Mouse (Mus musculus): ENCODE measurements at regions not wholly inside any gene's neighbourhood (a gene's known extent, or its start where the extent isn't known, plus 50 kb on each side); places are given as distances from the start of the nearest gene placed in this dataset.
A peak's percentile ranks its signal among the peaks of the same experiment; 100 is the strongest.

GRCm38 (mm10) chr1:98307519-98307918 is 113.4 kb upstream of the Slco6d1 start:
- Histone ChIP-seq H3K9ac (replicated peaks; ENCODE audit: low read depth, low read length) (no peak overlapping the region), H3K9me3 (replicated peaks; ENCODE audit: control insufficient read depth, low read length) (no peaks in the 10 kb centered on the region), H3K4me3 (ENCODE audit: low read depth, low read length) (no peak overlapping the region), H3K27ac (ENCODE audit: low read depth) (no peak overlapping the region), H3K4me2 (ENCODE audit: low read depth, low read length) (no peak overlapping the region), H3K36me3 (replicated peaks; ENCODE audit: control insufficient read depth, insufficient read depth, low read length) (no peaks in the 10 kb centered on the region), H3K4me1 (ENCODE audit: control insufficient read depth, insufficient read depth) (0 out of 2 replicates have a peak, but pooled peaks cover 5% of the 10 kb centered on the region), H3K27me3 (ENCODE audit: control insufficient read depth, insufficient read depth, low read length) (no peaks in the 10 kb centered on the region)
- DNase-seq (ENCODE audit: low spot score) (no peak), ATAC-seq (ENCODE audit: insufficient read depth, low read depth) (no peak)
- TF ChIP-seq CTCF (IDR thresholded peaks at IDR 0.05; ENCODE audit: low read depth) (no peak), EP300 (IDR thresholded peaks at IDR 0.05; ENCODE audit: low read depth) (no peak)
- WGBS, result 91% methylated on average over 2 of the region's 2 CpGs

- 0% methylated on average over 1 of the region's 1 CpGs for WGBS
- H3K27ac ChIP-seq (ENCODE audit: low read depth), result no peak overlapping the region
- no peak overlapping the region for H3K4me3 ChIP-seq (ENCODE audit: low read depth, low read length)
- 0 out of 2 replicates have a peak, but pooled peaks cover 5% of the 10 kb centered on the region for H3K4me1 ChIP-seq (ENCODE audit: control insufficient read depth, insufficient read depth)
- H3K36me3 ChIP-seq (replicated peaks; ENCODE audit: control insufficient read depth, insufficient read depth, low read length), result no peaks in the 10 kb centered on the region
- no peak overlapping the region for H3K4me2 ChIP-seq (ENCODE audit: low read depth, low read length)
- no peak for TF ChIP-seq EP300 (IDR thresholded peaks at IDR 0.05; ENCODE audit: low read depth)
- no peak for TF ChIP-seq CTCF (IDR thresholded peaks at IDR 0.05; ENCODE audit: low read depth)
- no peak for ATAC-seq (ENCODE audit: insufficient read depth, low read depth)
- DNase-seq (ENCODE audit: low spot score), result no peak
- H3K27me3 ChIP-seq (ENCODE audit: control insufficient read depth, insufficient read depth, low read length), result no peaks in the 10 kb centered on the region
- no peaks in the 10 kb centered on the region for H3K9me3 ChIP-seq (replicated peaks; ENCODE audit: control insufficient read depth, low read length)
- no peak overlapping the region for H3K9ac ChIP-seq (replicated peaks; ENCODE audit: low read depth, low read length)
Observed at GRCm38 (mm10) chr1:98309894-98310293, 111.0 kb upstream of the Slco6d1 start.

GRCm38 (mm10) chr1:98350095-98350549 is 70.8 kb upstream of the Slco6d1 start:
- peak; percentile 61 for TF ChIP-seq CTCF (IDR thresholded peaks at IDR 0.05; ENCODE audit: low read depth)
- TF ChIP-seq EP300 (IDR thresholded peaks at IDR 0.05; ENCODE audit: low read depth), result no peak
- ATAC-seq (ENCODE audit: insufficient read depth, low read depth), result no peak
- H3K4me2 ChIP-seq (ENCODE audit: low read depth, low read length), result no peak overlapping the region
- H3K4me1 ChIP-seq (ENCODE audit: control insufficient read depth, insufficient read depth), result no peaks in the 10 kb centered on the region
- 22% methylated on average over 4 of the region's 4 CpGs for WGBS
- H3K9me3 ChIP-seq (replicated peaks; ENCODE audit: control insufficient read depth, low read length), result no peaks in the 10 kb centered on the region
- H3K27me3 ChIP-seq (ENCODE audit: control insufficient read depth, insufficient read depth, low read length), result no peaks in the 10 kb centered on the region
- no peak overlapping the region for H3K9ac ChIP-seq (replicated peaks; ENCODE audit: low read depth, low read length)
- H3K4me3 ChIP-seq (ENCODE audit: low read depth, low read length), result no peak overlapping the region
- no peaks in the 10 kb centered on the region for H3K36me3 ChIP-seq (replicated peaks; ENCODE audit: control insufficient read depth, insufficient read depth, low read length)
- no peak overlapping the region for H3K27ac ChIP-seq (ENCODE audit: low read depth)
- peak; percentile 43 for DNase-seq (ENCODE audit: low spot score)

- ATAC-seq (ENCODE audit: insufficient read depth, low read depth), result no peak
- H3K9me3 ChIP-seq (replicated peaks; ENCODE audit: control insufficient read depth, low read length), result no peaks in the 10 kb centered on the region
- no peaks in the 10 kb centered on the region for H3K27me3 ChIP-seq (ENCODE audit: control insufficient read depth, insufficient read depth, low read length)
- no peaks in the 10 kb centered on the region for H3K4me1 ChIP-seq (ENCODE audit: control insufficient read depth, insufficient read depth)
- 81% methylated on average over 2 of the region's 2 CpGs for WGBS
- no peak overlapping the region for H3K4me3 ChIP-seq (ENCODE audit: low read depth, low read length)
- TF ChIP-seq EP300 (IDR thresholded peaks at IDR 0.05; ENCODE audit: low read depth) (no peak), CTCF (IDR thresholded peaks at IDR 0.05; ENCODE audit: low read depth) (no peak)
- no peak overlapping the region for H3K27ac ChIP-seq (ENCODE audit: low read depth)
- no peak overlapping the region for H3K9ac ChIP-seq (replicated peaks; ENCODE audit: low read depth, low read length)
- DNase-seq (ENCODE audit: low spot score), result no peak
- H3K36me3 ChIP-seq (replicated peaks; ENCODE audit: control insufficient read depth, insufficient read depth, low read length), result no peaks in the 10 kb centered on the region
- H3K4me2 ChIP-seq (ENCODE audit: low read depth, low read length), result no peak overlapping the region
Observed at GRCm38 (mm10) chr1:98350725-98351124, 70.2 kb upstream of the Slco6d1 start.

- Histone ChIP-seq H3K9me3 (replicated peaks; ENCODE audit: control insufficient read depth, low read length) (no peaks in the 10 kb centered on the region), H3K36me3 (replicated peaks; ENCODE audit: control insufficient read depth, insufficient read depth, low read length) (no peaks in the 10 kb centered on the region), H3K4me1 (ENCODE audit: control insufficient read depth, insufficient read depth) (no peaks in the 10 kb centered on the region), H3K4me3 (ENCODE audit: low read depth, low read length) (no peak overlapping the region), H3K27ac (ENCODE audit: low read depth) (no peak overlapping the region), H3K4me2 (ENCODE audit: low read depth, low read length) (no peak overlapping the region), H3K9ac (replicated peaks; ENCODE audit: low read depth, low read length) (no peak overlapping the region), H3K27me3 (ENCODE audit: control insufficient read depth, insufficient read depth, low read length) (no peaks in the 10 kb centered on the region)
- no peak for DNase-seq (ENCODE audit: low spot score)
- 87% methylated on average over 2 of the region's 2 CpGs for WGBS
- no peak for ATAC-seq (ENCODE audit: insufficient read depth, low read depth)
- TF ChIP-seq EP300 (IDR thresholded peaks at IDR 0.05; ENCODE audit: low read depth) (no peak), CTCF (IDR thresholded peaks at IDR 0.05; ENCODE audit: low read depth) (no peak)
Observed at GRCm38 (mm10) chr1:98351530-98351929, 69.4 kb upstream of the Slco6d1 start.
